Comparison of ENCODE assay signal across 28 mouse cellular contexts in the genomic region with DNA sequence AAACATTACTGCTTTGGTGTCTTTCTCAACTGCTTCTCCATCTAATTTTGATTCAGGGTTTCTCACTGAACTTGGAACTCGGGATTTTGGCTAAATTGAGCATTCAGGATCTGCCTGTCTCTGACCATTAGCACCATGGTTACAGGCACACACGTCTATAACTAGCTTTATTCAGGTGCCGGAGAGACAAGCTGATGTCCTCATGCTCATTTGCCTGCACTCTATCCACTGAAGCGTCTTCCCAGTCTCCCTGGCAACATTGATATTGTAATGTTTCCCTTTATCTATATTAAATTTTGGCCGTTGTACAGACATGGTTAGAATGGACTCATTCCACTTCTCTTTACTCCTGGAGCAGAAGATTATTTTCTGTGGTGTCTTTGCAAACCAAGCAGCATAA.
DNase-seq lines count a peak whose midpoint lies in the region; ATAC-seq and TF ChIP-seq lines count a peak whose summit lies in the region.
"Had no signal": no experiment of that assay in that cellular context is flagged by ENCODE, and none has a peak within 500 bp of the region (broad histone marks: within the 10 kb centered on the region; RNA-seq: fewer than 3 reads in every experiment).

No protein-coding gene starts in this region.

- peak overlapping the region; percentile 48 for H3K27ac ChIP-seq in hindbrain, embryonic 14.5 days
- H3K27ac ChIP-seq in hindbrain, embryonic 12.5 days, result no peak overlapping the region; the same call in 1 of the 2 replicates
- H3K27ac ChIP-seq in neural tube, embryonic 13.5 days (replicated peaks), result 0 out of 2 replicates have a peak overlapping the region, but pooled peaks have one; percentile 20
- no peak overlapping the region for H3K27ac ChIP-seq in midbrain, postnatal 0 days (ENCODE audit: low read depth, low read length)
- H3K27ac ChIP-seq: embryonic facial prominence, embryonic 12.5 days; kidney, postnatal 0 days; limb, embryonic 10.5 days; limb, embryonic 15.5 days; liver, embryonic 15.5 days; stomach, embryonic 15.5 days had no signal

- DNase-seq in hindbrain, embryonic 14.5 days (ENCODE audit: low spot score), result no peak
- DNase-seq in neural tube, embryonic 10.5 days (ENCODE audit: extremely low spot score, low spot score), result no peak
- DNase-seq in midbrain, postnatal 0 days (ENCODE audit: low spot score), result peak; percentile 22
- DNase-seq in adrenal gland, adult (ENCODE audit: inconsistent age in 2 of 2, low spot score in 1 of 2), result no peak
- DNase-seq: adrenal gland, adult 2 months; adrenal gland, postnatal 36 days; B cell, adult 2 months; cerebellum, adult 2 months; cerebellum, postnatal 25 days; gastrocnemius, postnatal 36 days; heart, adult 18-20 months; heart, postnatal 36 days; kidney, adult 8-10 months; kidney, postnatal 4 days; lung, embryonic 14.5 days; lung, postnatal 14 days; right cerebral cortex, postnatal 25 days had no signal

- H3K36me3 ChIP-seq in hindbrain, embryonic 14.5 days (replicated peaks; ENCODE audit: control insufficient read depth, insufficient read depth), result no peaks in the 10 kb centered on the region
- no peaks in the 10 kb centered on the region for H3K36me3 ChIP-seq in hindbrain, embryonic 12.5 days
- no peaks in the 10 kb centered on the region for H3K36me3 ChIP-seq in neural tube, embryonic 13.5 days
- H3K36me3 ChIP-seq in midbrain, postnatal 0 days (ENCODE audit: insufficient read depth, low read length), result no peaks in the 10 kb centered on the region
- H3K36me3 ChIP-seq: embryonic facial prominence, embryonic 12.5 days; limb, embryonic 10.5 days; limb, embryonic 15.5 days; liver, embryonic 15.5 days; stomach, embryonic 15.5 days had no signal

- H3K4me1 ChIP-seq in hindbrain, embryonic 14.5 days (replicated peaks; ENCODE audit: control insufficient read depth, insufficient read depth, low read length), result peaks cover 6% of the 10 kb centered on the region; the same call in 1 of the 2 replicates
- 0 out of 2 replicates have a peak, but pooled peaks cover 2% of the 10 kb centered on the region for H3K4me1 ChIP-seq in hindbrain, embryonic 12.5 days
- peaks cover 21% of the 10 kb centered on the region for H3K4me1 ChIP-seq in neural tube, embryonic 13.5 days (replicated peaks)
- H3K4me1 ChIP-seq in midbrain, postnatal 0 days (ENCODE audit: insufficient read depth, low read length), result peaks cover 4% of the 10 kb centered on the region; the same call in 1 of the 2 replicates
- H3K4me1 ChIP-seq: embryonic facial prominence, embryonic 12.5 days; limb, embryonic 10.5 days; limb, embryonic 15.5 days; liver, embryonic 15.5 days; stomach, embryonic 15.5 days had no signal

- H3K4me3 ChIP-seq in hindbrain, embryonic 14.5 days (replicated peaks; ENCODE audit: low read length), result no peak overlapping the region
- H3K4me3 ChIP-seq in hindbrain, embryonic 12.5 days, result no peak overlapping the region
- H3K4me3 ChIP-seq in neural tube, embryonic 13.5 days, result no peak overlapping the region
- H3K4me3 ChIP-seq in midbrain, postnatal 0 days (ENCODE audit: low read depth, low read length), result no peak overlapping the region
- H3K4me3 ChIP-seq: embryonic facial prominence, embryonic 12.5 days; limb, embryonic 10.5 days; limb, embryonic 15.5 days; liver, embryonic 15.5 days; myocyte; stomach, embryonic 15.5 days had no signal

- H3K27me3 ChIP-seq in hindbrain, embryonic 14.5 days (ENCODE audit: control insufficient read depth, insufficient read depth, low read length), result no peaks in the 10 kb centered on the region
- no peaks in the 10 kb centered on the region for H3K27me3 ChIP-seq in hindbrain, embryonic 12.5 days
- H3K27me3 ChIP-seq in neural tube, embryonic 13.5 days, result no peaks in the 10 kb centered on the region
- H3K27me3 ChIP-seq in midbrain, postnatal 0 days (ENCODE audit: insufficient read depth, low read length), result no peaks in the 10 kb centered on the region
- H3K27me3 ChIP-seq: embryonic facial prominence, embryonic 12.5 days; limb, embryonic 15.5 days; liver, embryonic 15.5 days; stomach, embryonic 15.5 days had no signal

- 38% methylated on average over 5 of the region's 5 CpGs for WGBS in hindbrain, embryonic 14.5 days
- WGBS in hindbrain, embryonic 12.5 days, result 60% methylated on average over 5 of the region's 5 CpGs
- WGBS in neural tube, embryonic 13.5 days, result 56% methylated on average over 5 of the region's 5 CpGs
- 34% methylated on average over 5 of the region's 5 CpGs for WGBS in midbrain, postnatal 0 days

- no peak for TF ChIP-seq CTCF in midbrain, postnatal 0 days (IDR thresholded peaks at IDR 0.05)

- no peak overlapping the region for H3K4me2 ChIP-seq in hindbrain, embryonic 14.5 days (replicated peaks)
- no peak overlapping the region for H3K4me2 ChIP-seq in hindbrain, embryonic 12.5 days (replicated peaks)
- no peak overlapping the region for H3K4me2 ChIP-seq in neural tube, embryonic 13.5 days
- H3K4me2 ChIP-seq in midbrain, postnatal 0 days (ENCODE audit: low read depth, low read length, poor library complexity, severe bottlenecking), result no peak overlapping the region
- H3K4me2 ChIP-seq: embryonic facial prominence, embryonic 12.5 days; heart, embryonic 11.5 days; limb, embryonic 15.5 days; liver, embryonic 15.5 days; lung, embryonic 14.5 days; stomach, embryonic 15.5 days had no signal

- no peak overlapping the region for H3K9ac ChIP-seq in hindbrain, embryonic 14.5 days
- H3K9ac ChIP-seq in hindbrain, embryonic 12.5 days, result no peak overlapping the region
- H3K9ac ChIP-seq in neural tube, embryonic 13.5 days, result no peak overlapping the region
- no peak overlapping the region for H3K9ac ChIP-seq in midbrain, postnatal 0 days (replicated peaks; ENCODE audit: low read length, poor library complexity, severe bottlenecking)
- H3K9ac ChIP-seq: embryonic facial prominence, embryonic 12.5 days; limb, embryonic 15.5 days; liver, embryonic 15.5 days; lung, embryonic 14.5 days; stomach, embryonic 15.5 days had no signal

- H3K9me3 ChIP-seq in hindbrain, embryonic 14.5 days (ENCODE audit: control insufficient read depth, low read length), result no peaks in the 10 kb centered on the region
- H3K9me3 ChIP-seq in hindbrain, embryonic 12.5 days (replicated peaks), result no peaks in the 10 kb centered on the region
- H3K9me3 ChIP-seq in neural tube, embryonic 13.5 days, result no peaks in the 10 kb centered on the region
- no peaks in the 10 kb centered on the region for H3K9me3 ChIP-seq in midbrain, postnatal 0 days (ENCODE audit: low read length)
- H3K9me3 ChIP-seq: embryonic facial prominence, embryonic 12.5 days; limb, embryonic 10.5 days; limb, embryonic 15.5 days; liver, embryonic 15.5 days; stomach, embryonic 15.5 days had no signal

- no peak for ATAC-seq in hindbrain, embryonic 14.5 days (ENCODE audit: low FRiP score)
- ATAC-seq in hindbrain, embryonic 12.5 days (ENCODE audit: low FRiP score), result no peak
- ATAC-seq in neural tube, embryonic 13.5 days (ENCODE audit: low read depth), result no peak
- ATAC-seq in midbrain, postnatal 0 days (ENCODE audit: low FRiP score), result no peak
- ATAC-seq: intestine, embryonic 16.5 days had no signal

Comparison
In these comparisons a context has a peak if more than half of its experiments do, and no peak if none do; other contexts are left out.
1. H3K27ac ChIP-seq: peak in hindbrain, embryonic 14.5 days (single experiment) and neural tube, embryonic 13.5 days (single experiment); none in hindbrain, embryonic 12.5 days (single experiment) and midbrain, postnatal 0 days (single experiment).